Mouse (Mus musculus) stomach, embryonic 14.5 days (tissue): ENCODE measurements around the gene Gadd45b. TPM values are rescaled to one million over a fixed set of nuclear protein-coding genes. Genes with fewer than 3 reads are reported as not detected.

Source experiments
- ATAC-seq: fragments of 200-750 bp; cut with Nextera tagmentation; 2 replicates; pipeline ENCODE4 v1.8.0; 2017; ENCODE audit warnings: low read depth, moderate TSS enrichment; ENCODE audit not compliant: insufficient number of reproducible peaks, insufficient read depth, low FRiP score
- H3K27ac ChIP-seq: fragments of 300-500 bp; sonication (generic); 2 replicates; pipeline ENCODE4 v1.5.1; 2014; ENCODE audit warnings: mild to moderate bottlenecking, low read length, moderate library complexity, mixed read lengths
- H3K27me3 ChIP-seq: fragments of 300-500 bp; sonication (generic); 2 replicates; pipeline ENCODE4 v1.6.1; 2014; ENCODE audit warnings: low read length, control low read depth, mixed read lengths; ENCODE audit not compliant: control insufficient read depth, insufficient read depth
- H3K36me3 ChIP-seq: fragments of 300-500 bp; sonication (generic); 2 replicates; pipeline ENCODE4 v1.6.1; 2014; ENCODE audit warnings: mild to moderate bottlenecking, control low read depth, low read length, moderate library complexity, mixed read lengths; ENCODE audit not compliant: control insufficient read depth, insufficient read depth
- H3K4me1 ChIP-seq: fragments of 300-500 bp; sonication (generic); 2 replicates; pipeline ENCODE4 v1.6.1; 2014; ENCODE audit warnings: low read length, control low read depth, mixed read lengths; ENCODE audit not compliant: control insufficient read depth, insufficient read depth
- H3K4me2 ChIP-seq: fragments of 300-500 bp; sonication (generic); replicated peaks from 2 replicates; pipeline ENCODE4 v1.6.1; 2014; ENCODE audit warnings: low read depth, low read length, control low read depth
- H3K4me3 ChIP-seq: fragments of 300-500 bp; sonication (generic); 2 replicates; pipeline ENCODE4 v1.5.1; 2014; ENCODE audit warnings: low read depth, low read length, control low read depth
- H3K9ac ChIP-seq: fragments of 300-500 bp; sonication (generic); replicated peaks from 2 replicates; pipeline ENCODE4 v1.6.1; 2014; ENCODE audit warnings: low read depth, mild to moderate bottlenecking, control low read depth, low read length, moderate library complexity, mixed read lengths
- H3K9me3 ChIP-seq: fragments of 300-500 bp; sonication (generic); 2 replicates; pipeline ENCODE4 v1.6.1; 2016; ENCODE audit warnings: low read depth, low read length, control low read depth; ENCODE audit not compliant: control insufficient read depth
- WGBS: fragments of 180-500 bp; shearing (Covaris S2); extraction: QIAGEN DNeasy Blood & Tissue Kit; methylation state at CpG from one replicate; pipeline ENCODE4 v1.1.7; 2014; 5-methylcytosine and 5-hydroxymethylcytosine counted together
- polyA plus RNA-seq: library from polyadenylated mRNA; unstranded; fragments of >200 nt; fragmentation: Nextera tagmentation; extraction: Ambion mirVana; gene quantifications from 2 replicates; pipeline ENCODE4 v1.2.1, GENCODE M21; 2014

Gadd45b gene
- polyA plus RNA-seq, 1 experiment from 2014 or later, result 16.1 TPM

- Histone ChIP-seq H3K4me2 (peak overlapping the region; percentile 94), H3K4me1 (peaks cover 50% of the 10 kb centered on the region), H3K4me3 (peak overlapping the region; percentile 55), H3K9me3 (no peaks in the 10 kb centered on the region), H3K27ac (no peak overlapping the region), H3K27me3 (peaks cover 8% of the 10 kb centered on the region; the same call in 1 of the 2 replicates), H3K36me3 (no peaks in the 10 kb centered on the region), H3K9ac (peak overlapping the region; percentile 67; the same call in 1 of the 2 replicates)
- no peak for ATAC-seq
- 3% methylated on average over 13 of the region's 14 CpGs for WGBS
Observed at GRCm38 (mm10) chr10:80931153-80931671, 1.3 kb downstream of the Gadd45b start.

GRCm38 (mm10) chr10:80931695-80932094 is 1.8 kb downstream of the Gadd45b start:
- Histone ChIP-seq H3K27me3 (peaks cover 8% of the 10 kb centered on the region; the same call in 1 of the 2 replicates), H3K4me1 (peaks cover 55% of the 10 kb centered on the region), H3K4me2 (peak overlapping the region; percentile 94), H3K36me3 (no peaks in the 10 kb centered on the region), H3K27ac (no peak overlapping the region), H3K9ac (no peak overlapping the region; the same call in 1 of the 2 replicates), H3K4me3 (peak overlapping the region; percentile 29), H3K9me3 (no peaks in the 10 kb centered on the region)
- 6% methylated on average over 26 of the region's 26 CpGs for WGBS
- no peak for ATAC-seq

GRCm38 (mm10) chr10:80932206-80932605 is 2.3 kb downstream of the Gadd45b start:
- H3K36me3 ChIP-seq, result no peaks in the 10 kb centered on the region
- H3K9ac ChIP-seq, result no peak overlapping the region; the same call in 1 of the 2 replicates
- peak overlapping the region; percentile 94 for H3K4me2 ChIP-seq
- no peak for ATAC-seq
- H3K4me1 ChIP-seq, result peaks cover 60% of the 10 kb centered on the region
- 2% methylated on average over 20 of the region's 20 CpGs for WGBS
- peak overlapping the region; percentile 29 for H3K4me3 ChIP-seq
- no peak overlapping the region for H3K27ac ChIP-seq
- no peaks in the 10 kb centered on the region for H3K9me3 ChIP-seq
- peaks cover 8% of the 10 kb centered on the region; the same call in 1 of the 2 replicates for H3K27me3 ChIP-seq

- Histone ChIP-seq H3K9me3 (no peaks in the 10 kb centered on the region), H3K4me3 (peak overlapping the region; percentile 29), H3K4me1 (peaks cover 66% of the 10 kb centered on the region), H3K27ac (0 out of 2 replicates have a peak overlapping the region, but pooled peaks have one; percentile 16), H3K9ac (no peak overlapping the region; the same call in 1 of the 2 replicates), H3K4me2 (peak overlapping the region; percentile 94), H3K36me3 (no peaks in the 10 kb centered on the region), H3K27me3 (peaks cover 8% of the 10 kb centered on the region; the same call in 1 of the 2 replicates)
- whole genome bisulfite sequencing, result 1% methylated on average over 17 of the region's 17 CpGs
- no peak for ATAC-seq
Observed at GRCm38 (mm10) chr10:80932700-80933420, 3.0 kb downstream of the Gadd45b start.

- Histone ChIP-seq H3K4me2 (peak overlapping the region; percentile 94), H3K9ac (no peak overlapping the region), H3K27ac (0 out of 2 replicates have a peak overlapping the region, but pooled peaks have one; percentile 16), H3K36me3 (no peaks in the 10 kb centered on the region), H3K27me3 (peaks cover 8% of the 10 kb centered on the region; the same call in 1 of the 2 replicates), H3K4me1 (peaks cover 69% of the 10 kb centered on the region), H3K9me3 (no peaks in the 10 kb centered on the region), H3K4me3 (no peak overlapping the region)
- ATAC-seq, result no peak
- WGBS, result 2% methylated on average over 21 of the region's 21 CpGs
Observed at GRCm38 (mm10) chr10:80933421-80933979, 3.6 kb downstream of the Gadd45b start.

GRCm38 (mm10) chr10:80934136-80934985 is 4.5 kb downstream of the Gadd45b start:
- whole genome bisulfite sequencing, result 52% methylated on average over 14 of the region's 14 CpGs
- ATAC-seq, result no peak

GRCm38 (mm10) chr10:80935241-80935640 is 5.4 kb downstream of the Gadd45b start:
- Histone ChIP-seq H3K9me3 (no peaks in the 10 kb centered on the region), H3K4me2 (no peak overlapping the region; the same call in 1 of the 2 replicates), H3K4me3 (no peak overlapping the region), H3K36me3 (no peaks in the 10 kb centered on the region), H3K27ac (no peak overlapping the region), H3K27me3 (peaks cover 8% of the 10 kb centered on the region; the same call in 1 of the 2 replicates), H3K4me1 (peaks cover 78% of the 10 kb centered on the region), H3K9ac (no peak overlapping the region)
- no peak for ATAC-seq
- 28% methylated on average over 3 of the region's 3 CpGs for WGBS

More at GRCm38 (mm10) chr10:80934136-80934985, 4.5 kb downstream of the Gadd45b start:
- Histone ChIP-seq H3K4me2 (no peak overlapping the region), H3K4me1 (peaks cover 71% of the 10 kb centered on the region), H3K27ac (no peak overlapping the region), H3K36me3 (no peaks in the 10 kb centered on the region), H3K4me3 (no peak overlapping the region), H3K9ac (no peak overlapping the region), H3K27me3 (peaks cover 8% of the 10 kb centered on the region; the same call in 1 of the 2 replicates), H3K9me3 (no peaks in the 10 kb centered on the region)

- Histone ChIP-seq H3K9me3 (no peaks in the 10 kb centered on the region), H3K9ac (no peak overlapping the region), H3K4me1 (peaks cover 78% of the 10 kb centered on the region), H3K36me3 (no peaks in the 10 kb centered on the region), H3K4me2 (peak overlapping the region; percentile 73), H3K27ac (no peak overlapping the region), H3K27me3 (peaks cover 8% of the 10 kb centered on the region; the same call in 1 of the 2 replicates), H3K4me3 (peak overlapping the region; percentile 25; the same call in 1 of the 2 replicates)
- no peak for ATAC-seq
- WGBS, result 5% methylated on average over 17 of the region's 17 CpGs
Observed at GRCm38 (mm10) chr10:80935698-80936097, 5.8 kb downstream of the Gadd45b start.
